Mouse (Mus musculus): Measurements from ENCODE around the gene Tff1. TPM values are rescaled to one million over a fixed set of nuclear protein-coding genes. Genes with fewer than 3 reads are reported as not detected.

The Tff1 gene
- polyA plus RNA-seq, 1 experiment from 2014 or later = not detected

DNA sequence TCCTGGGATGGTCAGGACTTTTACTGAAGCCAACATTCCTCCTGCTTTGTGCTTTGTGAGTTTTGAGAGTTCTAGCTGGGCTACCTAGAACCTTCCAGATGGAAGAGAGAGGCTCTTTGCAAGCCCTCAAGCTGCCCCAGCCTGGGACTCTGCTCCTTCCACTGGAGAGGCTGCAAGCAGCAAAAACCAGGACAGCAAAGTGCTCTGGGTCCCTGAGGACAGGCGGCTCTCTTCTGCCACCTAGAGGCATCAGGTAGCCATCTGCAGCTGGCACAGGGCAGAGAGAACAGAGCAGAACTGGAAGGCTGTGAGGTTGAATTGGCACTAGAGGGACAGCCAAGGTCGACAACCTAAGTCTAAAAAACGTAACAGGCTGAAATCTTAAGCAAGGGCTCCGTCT, 22.3 kb upstream of the Tff1 start:
- DNase-seq (peak; percentile 79), ATAC-seq (peak; percentile 52)
- Histone ChIP-seq H3K4me3 (ENCODE audit: low read depth, low read length) (no peak overlapping the region), H3K4me2 (ENCODE audit: low read depth, low read length) (no peak overlapping the region), H3K36me3 (replicated peaks; ENCODE audit: insufficient read depth, low read length) (no peaks in the 10 kb centered on the region), H3K9me3 (ENCODE audit: low read length) (no peaks in the 10 kb centered on the region), H3K27ac (ENCODE audit: low read depth) (no peak overlapping the region), H3K9ac (replicated peaks) (no peak overlapping the region), H3K27me3 (ENCODE audit: insufficient read depth, low read length) (no peaks in the 10 kb centered on the region), H3K4me1 (ENCODE audit: insufficient read depth) (peaks cover 9% of the 10 kb centered on the region)
- peak; percentile 96 for TF ChIP-seq CTCF (IDR thresholded peaks at IDR 0.05; ENCODE audit: low read depth)
- no peak for TF ChIP-seq EP300 (IDR thresholded peaks at IDR 0.05; ENCODE audit: low read depth)
- 14% methylated on average over 4 of the region's 4 CpGs for WGBS (ENCODE audit: insufficient replicate concordance)

DNA sequence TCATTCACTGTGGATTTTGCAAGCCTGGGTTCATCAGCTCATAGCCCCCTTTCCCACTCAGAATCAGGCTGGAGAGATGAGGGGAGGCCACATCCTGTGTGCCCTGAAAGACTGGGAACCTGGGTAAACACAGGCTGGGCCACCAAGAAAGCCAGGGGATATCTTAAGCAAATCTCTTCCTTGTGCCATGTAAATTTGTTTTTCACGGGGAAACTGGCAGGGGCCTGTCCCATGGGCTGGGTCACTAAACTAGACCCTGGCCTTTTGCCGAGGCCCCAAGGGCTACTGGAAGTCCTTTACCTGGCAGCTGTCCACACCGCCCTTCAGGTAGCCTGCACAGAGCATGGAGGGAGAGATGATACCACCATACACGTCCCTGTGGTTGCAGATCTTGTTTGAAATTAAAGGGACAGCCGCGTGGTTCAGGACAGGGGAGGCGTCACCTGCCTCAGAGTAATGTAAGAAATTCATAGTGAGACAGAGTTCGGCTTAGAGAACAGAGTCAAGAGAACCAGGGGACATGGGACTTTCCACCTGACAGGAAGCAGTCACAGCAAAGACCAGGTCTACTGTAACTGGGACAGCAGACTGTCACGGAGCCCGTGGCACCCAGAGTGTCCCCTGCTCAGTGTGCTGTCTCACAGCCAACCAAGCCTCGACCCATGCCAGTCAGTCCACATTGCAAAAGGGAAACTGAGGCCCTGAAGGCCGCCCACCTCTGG, 19.4 kb upstream of the Tff1 start:
- no peaks in the 10 kb centered on the region for H3K36me3 ChIP-seq (replicated peaks; ENCODE audit: insufficient read depth, low read length)
- peaks cover 14% of the 10 kb centered on the region for H3K4me1 ChIP-seq (ENCODE audit: insufficient read depth)
- WGBS (ENCODE audit: insufficient replicate concordance) = 66% methylated on average over 12 of the region's 12 CpGs
- no peak for DNase-seq
- no peak overlapping the region for H3K9ac ChIP-seq (replicated peaks)
- no peaks in the 10 kb centered on the region for H3K9me3 ChIP-seq (ENCODE audit: low read length)
- no peak overlapping the region for H3K27ac ChIP-seq (ENCODE audit: low read depth)
- no peak for TF ChIP-seq CTCF (IDR thresholded peaks at IDR 0.05; ENCODE audit: low read depth)
- H3K27me3 ChIP-seq (ENCODE audit: insufficient read depth, low read length) = no peaks in the 10 kb centered on the region
- no peak overlapping the region for H3K4me3 ChIP-seq (ENCODE audit: low read depth, low read length)
- ATAC-seq = no peak
- no peak overlapping the region for H3K4me2 ChIP-seq (ENCODE audit: low read depth, low read length)

DNA sequence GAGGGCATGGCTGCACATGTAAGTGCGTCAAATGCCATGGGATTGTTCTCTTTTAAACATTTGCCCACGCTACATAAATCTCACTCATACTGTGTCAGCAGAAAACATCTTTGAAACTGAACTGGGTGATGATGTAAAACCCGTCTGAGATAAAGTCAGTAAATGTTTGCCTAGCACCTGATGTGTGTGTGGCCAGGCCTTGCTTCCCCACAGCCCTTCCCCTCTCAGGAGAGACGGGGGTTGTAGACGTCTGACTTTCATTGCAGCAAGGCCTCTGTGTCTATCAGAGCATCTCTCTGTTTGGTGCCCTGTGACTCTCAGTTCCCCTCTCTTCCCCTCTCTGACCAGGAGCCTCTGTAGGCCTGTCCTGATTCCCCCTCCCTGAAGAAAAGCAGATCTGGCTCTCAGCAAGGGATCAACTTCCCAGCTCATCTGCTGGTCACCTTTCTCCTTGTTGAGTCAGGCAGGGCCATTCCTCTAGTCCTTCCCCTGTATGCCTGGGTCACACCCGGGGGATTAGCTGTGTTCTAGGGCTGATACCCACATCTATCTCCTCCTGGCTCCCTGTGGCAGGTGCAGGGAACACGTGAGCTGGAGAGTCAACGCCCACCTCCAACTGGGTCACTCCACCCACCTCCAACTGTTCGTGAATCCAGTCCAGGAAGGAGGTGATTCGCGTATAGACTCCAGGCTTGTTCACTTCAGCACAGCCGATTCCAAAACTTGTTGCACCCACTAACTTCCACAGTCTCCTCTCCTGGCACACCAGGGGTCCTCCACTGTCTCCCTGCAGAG, 18.3 kb upstream of the Tff1 start:
- H3K4me1 ChIP-seq (ENCODE audit: insufficient read depth) = peaks cover 14% of the 10 kb centered on the region
- 53% methylated on average over 12 of the region's 12 CpGs for WGBS (ENCODE audit: insufficient replicate concordance)
- H3K9ac ChIP-seq (replicated peaks) = no peak overlapping the region
- H3K27me3 ChIP-seq (ENCODE audit: insufficient read depth, low read length) = no peaks in the 10 kb centered on the region
- ATAC-seq = peak; percentile 81
- H3K27ac ChIP-seq (ENCODE audit: low read depth) = no peak overlapping the region
- H3K36me3 ChIP-seq (replicated peaks; ENCODE audit: insufficient read depth, low read length) = no peaks in the 10 kb centered on the region
- TF ChIP-seq CTCF (IDR thresholded peaks at IDR 0.05; ENCODE audit: low read depth) (no peak), EP300 (IDR thresholded peaks at IDR 0.05; ENCODE audit: low read depth) (no peak)
- DNase-seq = peak; percentile 47
- H3K4me3 ChIP-seq (ENCODE audit: low read depth, low read length) = no peak overlapping the region
- H3K4me2 ChIP-seq (ENCODE audit: low read depth, low read length) = peak overlapping the region; percentile 7; the same call in 1 of the 2 replicates
- no peaks in the 10 kb centered on the region for H3K9me3 ChIP-seq (ENCODE audit: low read length)

DNA sequence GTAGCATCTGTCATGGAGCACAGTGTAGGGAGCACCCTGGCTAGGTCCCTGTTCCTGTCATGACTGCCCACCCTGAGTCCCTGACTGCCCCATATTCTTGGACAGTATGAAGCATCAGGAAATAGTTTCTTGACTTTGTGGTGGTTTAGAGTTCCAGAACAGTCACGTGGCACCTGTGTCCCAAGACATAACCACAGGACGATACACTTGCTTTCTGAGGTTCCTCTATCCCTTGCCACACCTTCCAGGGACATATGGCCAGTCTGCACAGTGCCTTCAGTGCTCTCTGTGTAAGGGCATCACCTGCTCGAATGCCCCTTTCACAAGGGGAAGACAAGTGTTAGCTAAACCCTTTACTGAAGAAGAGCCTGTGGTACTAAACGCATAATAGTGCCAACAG, 16.4 kb upstream of the Tff1 start:
- 59% methylated on average over 4 of the region's 4 CpGs for WGBS (ENCODE audit: insufficient replicate concordance)
- no peaks in the 10 kb centered on the region for H3K9me3 ChIP-seq (ENCODE audit: low read length)
- H3K4me1 ChIP-seq (ENCODE audit: insufficient read depth) = peaks cover 14% of the 10 kb centered on the region
- H3K27ac ChIP-seq (ENCODE audit: low read depth) = 0 out of 2 replicates have a peak overlapping the region, but pooled peaks have one; percentile 16
- no peak overlapping the region for H3K4me2 ChIP-seq (ENCODE audit: low read depth, low read length)
- H3K36me3 ChIP-seq (replicated peaks; ENCODE audit: insufficient read depth, low read length) = no peaks in the 10 kb centered on the region
- TF ChIP-seq EP300 (IDR thresholded peaks at IDR 0.05; ENCODE audit: low read depth) (no peak), CTCF (IDR thresholded peaks at IDR 0.05; ENCODE audit: low read depth) (no peak)
- no peaks in the 10 kb centered on the region for H3K27me3 ChIP-seq (ENCODE audit: insufficient read depth, low read length)
- no peak overlapping the region for H3K4me3 ChIP-seq (ENCODE audit: low read depth, low read length)
- no peak for DNase-seq
- no peak for ATAC-seq
- H3K9ac ChIP-seq (replicated peaks) = no peak overlapping the region

DNA sequence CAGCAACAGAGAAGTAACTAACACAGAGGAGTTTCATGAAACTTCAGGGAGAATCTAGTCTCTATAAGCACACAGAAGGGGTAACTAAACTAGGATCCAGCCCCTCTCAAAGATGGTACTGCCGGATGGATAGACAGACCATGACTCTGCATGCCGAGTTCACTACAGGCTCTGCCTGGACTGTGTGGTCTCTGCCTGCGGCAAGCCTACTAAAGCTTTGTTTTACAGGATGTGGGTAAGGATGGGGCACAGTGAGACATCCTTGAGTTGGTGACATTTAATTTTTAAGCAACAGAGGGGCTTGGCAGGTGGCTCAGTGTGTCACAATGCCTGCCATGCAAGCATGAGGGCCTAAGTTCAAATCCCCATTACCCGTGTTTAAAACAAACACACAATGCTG, 11.2 kb upstream of the Tff1 start:
- no peaks in the 10 kb centered on the region for H3K36me3 ChIP-seq (replicated peaks; ENCODE audit: insufficient read depth, low read length)
- 52% methylated on average over 4 of the region's 4 CpGs for WGBS (ENCODE audit: insufficient replicate concordance)
- H3K9ac ChIP-seq (replicated peaks) = no peak overlapping the region
- DNase-seq (no peak), ATAC-seq (no peak)
- H3K27ac ChIP-seq (ENCODE audit: low read depth) = no peak overlapping the region
- TF ChIP-seq CTCF (IDR thresholded peaks at IDR 0.05; ENCODE audit: low read depth) = no peak
- TF ChIP-seq EP300 (IDR thresholded peaks at IDR 0.05; ENCODE audit: low read depth) = no peak
- H3K4me1 ChIP-seq (ENCODE audit: insufficient read depth) = peaks cover 4% of the 10 kb centered on the region; the same call in 1 of the 2 replicates
- no peaks in the 10 kb centered on the region for H3K9me3 ChIP-seq (ENCODE audit: low read length)
- no peak overlapping the region for H3K4me3 ChIP-seq (ENCODE audit: low read depth, low read length)
- no peak overlapping the region for H3K4me2 ChIP-seq (ENCODE audit: low read depth, low read length)
- H3K27me3 ChIP-seq (ENCODE audit: insufficient read depth, low read length) = no peaks in the 10 kb centered on the region

DNA sequence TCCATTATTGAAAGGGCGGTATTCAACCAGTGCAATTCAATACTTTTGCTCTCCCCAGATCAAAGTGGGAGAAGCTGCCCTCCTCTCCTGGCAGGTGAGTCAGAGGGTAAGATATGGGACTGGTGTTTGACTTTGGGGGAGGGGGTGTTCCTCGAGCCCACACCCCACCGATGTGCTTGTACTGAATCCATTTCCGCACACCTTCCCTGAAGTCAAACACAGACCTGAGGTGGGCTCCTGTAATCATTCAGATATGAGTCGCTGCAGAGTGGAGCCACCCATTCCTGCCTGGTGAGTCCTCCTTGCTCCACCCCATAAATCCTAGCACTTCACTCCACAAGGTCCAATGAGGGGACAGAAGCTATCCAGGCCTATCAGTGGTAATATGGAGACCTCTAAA, 4.7 kb upstream of the Tff1 start:
- Histone ChIP-seq H3K9me3 (ENCODE audit: low read length) (no peaks in the 10 kb centered on the region), H3K36me3 (replicated peaks; ENCODE audit: insufficient read depth, low read length) (no peaks in the 10 kb centered on the region), H3K9ac (replicated peaks) (no peak overlapping the region), H3K27ac (ENCODE audit: low read depth) (no peak overlapping the region), H3K4me2 (ENCODE audit: low read depth, low read length) (no peak overlapping the region), H3K27me3 (ENCODE audit: insufficient read depth, low read length) (no peaks in the 10 kb centered on the region), H3K4me1 (ENCODE audit: insufficient read depth) (no peaks in the 10 kb centered on the region), H3K4me3 (ENCODE audit: low read depth, low read length) (no peak overlapping the region)
- no peak for DNase-seq
- TF ChIP-seq CTCF (IDR thresholded peaks at IDR 0.05; ENCODE audit: low read depth) = no peak
- TF ChIP-seq EP300 (IDR thresholded peaks at IDR 0.05; ENCODE audit: low read depth) = no peak
- no peak for ATAC-seq
- WGBS (ENCODE audit: insufficient replicate concordance) = 66% methylated on average over 5 of the region's 5 CpGs

Measured in liver, postnatal 0 days (tissue).